Mouse (Mus musculus): Measurements from ENCODE around the gene Gimap9. TPM values are rescaled to one million over a fixed set of nuclear protein-coding genes. Genes with fewer than 3 reads are reported as not detected.

Gimap9 gene
- polyA plus RNA-seq, 1 experiment: 1.7 TPM

DNA sequence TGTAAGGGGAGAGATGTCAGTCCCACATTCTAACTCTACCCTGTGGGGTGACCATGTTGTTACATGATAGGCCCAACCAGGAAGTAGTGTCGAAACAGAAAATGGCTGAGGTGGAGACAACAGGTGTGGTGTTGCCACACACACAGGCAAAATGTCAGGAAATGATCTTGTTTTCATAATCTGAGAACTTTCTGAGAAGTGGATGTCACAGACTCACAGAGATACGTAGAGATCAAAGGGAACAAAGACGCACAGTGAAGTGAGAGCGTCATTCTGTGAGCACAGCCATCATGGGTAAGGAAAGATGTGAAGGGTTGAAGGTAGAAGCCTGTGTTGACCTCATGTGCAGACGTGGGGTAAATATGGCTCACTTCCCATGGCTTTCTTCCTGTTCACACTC, 51.8 kb downstream of the Gimap9 start:
- TF ChIP-seq CTCF (IDR thresholded peaks at IDR 0.05; ENCODE audit: borderline replicate concordance, extremely low read depth, insufficient read depth, insufficient read length) (no peak), POLR2A (IDR thresholded peaks at IDR 0.05; ENCODE audit: borderline replicate concordance, extremely low read depth, insufficient read depth, insufficient read length, poor library complexity, severe bottlenecking) (no peak)
- no peak for DNase-seq (ENCODE audit: low read depth)

Other genes starting within 250 kb of the Gimap9 start
- 33.5 and 37.0 TPM in 2 replicates for gene Zfp467, start 230.3 kb upstream of the Gimap9 start, polyA plus RNA-seq (2012; rRNA removed)
- 1.3 and 1.7 TPM in 2 replicates for gene Sspo, start 227.9 kb upstream of the Gimap9 start, polyA plus RNA-seq (2012; rRNA removed)
- 220 and 228 TPM in 2 replicates for gene Atp6v0e2, start 138.5 kb upstream of the Gimap9 start, polyA plus RNA-seq (2012; rRNA removed)
- 31.3 and 35.6 TPM in 2 replicates for gene Lrrc61, start 121.3 kb upstream of the Gimap9 start, polyA plus RNA-seq (2012; rRNA removed)
- gene Rarres2, start 103.3 kb upstream of the Gimap9 start, polyA plus RNA-seq (2012; rRNA removed): 2.8 and 3.1 TPM in 2 replicates
- gene Gm45021, start 86.5 kb upstream of the Gimap9 start, polyA plus RNA-seq (2012; rRNA removed): not detected in 2 replicates
- gene Repin1, start 82.2 kb upstream of the Gimap9 start, polyA plus RNA-seq (2012; rRNA removed): 60.0 and 69.2 TPM in 2 replicates
- gene Gm44965, start 82.2 kb upstream of the Gimap9 start, polyA plus RNA-seq (2012; rRNA removed): not detected in 2 replicates
- 14.6 and 15.0 TPM in 2 replicates for gene Zfp775, start 74.1 kb upstream of the Gimap9 start, polyA plus RNA-seq (2012; rRNA removed)
- gene AI854703, start 49.4 kb upstream of the Gimap9 start, polyA plus RNA-seq (2012; rRNA removed): 11.0 and 14.0 TPM in 2 replicates
- gene Gimap8, start 28.9 kb upstream of the Gimap9 start, polyA plus RNA-seq (2012; rRNA removed): 0.81 and 1.6 TPM in 2 replicates
- gene Gimap4, start 8.4 kb downstream of the Gimap9 start, polyA plus RNA-seq (2012; rRNA removed): 1.2 and 1.6 TPM in 2 replicates
- 3.5 and 5.2 TPM in 2 replicates for gene Gimap6, start 32.1 kb downstream of the Gimap9 start, polyA plus RNA-seq (2012; rRNA removed)
- 0.40 TPM in 1 of 2 replicates, not detected in the other for gene Gm28053, start 42.5 kb downstream of the Gimap9 start, polyA plus RNA-seq (2012; rRNA removed)
- not detected in 2 replicates for gene Gimap7, start 42.5 kb downstream of the Gimap9 start, polyA plus RNA-seq (2012; rRNA removed)
- gene Gimap1, start 62.9 kb downstream of the Gimap9 start, polyA plus RNA-seq (2012; rRNA removed): 1.0 and 2.2 TPM in 2 replicates
- 0.87 and 1.2 TPM in 2 replicates for gene Gimap5, start 70.1 kb downstream of the Gimap9 start, polyA plus RNA-seq (2012; rRNA removed)
- gene Gimap3, start 94.7 kb downstream of the Gimap9 start, polyA plus RNA-seq (2012; rRNA removed): not detected in 2 replicates
- gene Tmem176a, start 164.8 kb downstream of the Gimap9 start, polyA plus RNA-seq (2012; rRNA removed): 12.7 and 14.0 TPM in 2 replicates
- 92.9 and 101 TPM in 2 replicates for gene Tmem176b, start 165.4 kb downstream of the Gimap9 start, polyA plus RNA-seq (2012; rRNA removed)
- gene Aoc1, start 196.8 kb downstream of the Gimap9 start, polyA plus RNA-seq (2012; rRNA removed): 0.03 and 0.04 TPM in 2 replicates

All from brain, embryonic 14.5 days (tissue).